Mouse (Mus musculus): ENCODE data around the gene Gm49711. TPM values are rescaled to one million over a fixed set of nuclear protein-coding genes. Genes with fewer than 3 reads are reported as not detected.
A peak's percentile ranks its signal among the peaks of the same experiment; 100 is the strongest.

The Gm49711 gene
- total RNA-seq, 1 experiment, result not detected

GRCm38 (mm10) chr16:92058644-92059620 lies 816 bp downstream of the Gm49711 start:
- H3K9me3 ChIP-seq (ENCODE audit: control insufficient read depth, insufficient read depth, low read depth, low read length), result no peaks in the 10 kb centered on the region
- H3K4me3 ChIP-seq (ENCODE audit: insufficient read depth in 1 of 2, low read depth in 1 of 2, low read length in 2 of 2, poor library complexity in 1 of 2, severe bottlenecking in 1 of 2), result peak overlapping the region; percentile 87 to 100
- peak overlapping the region; percentile 97 for H3K9ac ChIP-seq (ENCODE audit: insufficient read depth, low read depth, low read length, poor library complexity, severe bottlenecking)
- DNase-seq (ENCODE audit: low read depth, low spot score), result no peak
- 0 out of 2 replicates have a peak, but pooled peaks cover 5% of the 10 kb centered on the region for H3K36me3 ChIP-seq (ENCODE audit: control insufficient read depth, insufficient read depth, low read length, poor library complexity, severe bottlenecking)
- H3K4me1 ChIP-seq (ENCODE audit: control insufficient read depth in 2 of 2, insufficient read depth in 2 of 2, low read length in 2 of 2, poor library complexity in 1 of 2), result peaks cover 0 to 8% of the 10 kb centered on the region in 2 experiments; a peak in 2 of 4 replicates
- no peak overlapping the region for H3K27ac ChIP-seq (ENCODE audit: insufficient read depth, low read depth, low read length, poor library complexity, severe bottlenecking)
- TF ChIP-seq CHD2 (IDR thresholded peaks at IDR 0.05; ENCODE audit: low read depth, low read length) (no peak), ZNF384 (IDR thresholded peaks at IDR 0.05; ENCODE audit: low read depth, low read length) (no peak), HCFC1 (IDR thresholded peaks at IDR 0.05; ENCODE audit: borderline replicate concordance, insufficient read depth, low read length) (no peak), ZC3H11A (IDR thresholded peaks at IDR 0.05; ENCODE audit: borderline replicate concordance, low read depth, low read length) (no peak), MAFK (IDR thresholded peaks at IDR 0.05; ENCODE audit: insufficient read depth, low read depth, low read length) (no peak)
- in situ Hi-C loops (cut with MboI; ENCODE audit: low sequenced_read_pairs in 2 of 2, unreplicated experiment in 2 of 2), result no loop called here

GRCm38 (mm10) chr16:92060213-92060612 lies 2.1 kb downstream of the Gm49711 start:
- TF ChIP-seq MAFK (IDR thresholded peaks at IDR 0.05; ENCODE audit: insufficient read depth, low read depth, low read length) (no peak), CHD2 (IDR thresholded peaks at IDR 0.05; ENCODE audit: low read depth, low read length) (no peak), HCFC1 (IDR thresholded peaks at IDR 0.05; ENCODE audit: borderline replicate concordance, insufficient read depth, low read length) (no peak), ZC3H11A (IDR thresholded peaks at IDR 0.05; ENCODE audit: borderline replicate concordance, low read depth, low read length) (no peak), ZNF384 (IDR thresholded peaks at IDR 0.05; ENCODE audit: low read depth, low read length) (no peak)
- Histone ChIP-seq H3K4me3 (ENCODE audit: insufficient read depth in 1 of 2, low read depth in 1 of 2, low read length in 2 of 2, poor library complexity in 1 of 2, severe bottlenecking in 1 of 2) (no peak overlapping the region), H3K27ac (ENCODE audit: insufficient read depth, low read depth, low read length, poor library complexity, severe bottlenecking) (no peak overlapping the region), H3K9me3 (ENCODE audit: control insufficient read depth, insufficient read depth, low read depth, low read length) (no peaks in the 10 kb centered on the region), H3K9ac (ENCODE audit: insufficient read depth, low read depth, low read length, poor library complexity, severe bottlenecking) (no peak overlapping the region), H3K4me1 (ENCODE audit: control insufficient read depth in 2 of 2, insufficient read depth in 2 of 2, low read length in 2 of 2, poor library complexity in 1 of 2) (peaks cover 0 to 8% of the 10 kb centered on the region in 2 experiments; a peak in 2 of 4 replicates), H3K36me3 (ENCODE audit: control insufficient read depth, insufficient read depth, low read length, poor library complexity, severe bottlenecking) (0 out of 2 replicates have a peak, but pooled peaks cover 5% of the 10 kb centered on the region)
- in situ Hi-C loops (cut with MboI; ENCODE audit: low sequenced_read_pairs in 2 of 2, unreplicated experiment in 2 of 2), result no loop called here
- no peak for DNase-seq (ENCODE audit: low read depth, low spot score)

- DNase-seq (ENCODE audit: low read depth, low spot score), result no peak
- Histone ChIP-seq H3K4me3 (ENCODE audit: insufficient read depth in 1 of 2, low read depth in 1 of 2, low read length in 2 of 2, poor library complexity in 1 of 2, severe bottlenecking in 1 of 2) (no peak overlapping the region), H3K9ac (ENCODE audit: insufficient read depth, low read depth, low read length, poor library complexity, severe bottlenecking) (no peak overlapping the region), H3K4me1 (ENCODE audit: control insufficient read depth in 2 of 2, insufficient read depth in 2 of 2, low read length in 2 of 2, poor library complexity in 1 of 2) (peaks cover 0 to 8% of the 10 kb centered on the region in 2 experiments; a peak in 2 of 4 replicates), H3K27ac (ENCODE audit: insufficient read depth, low read depth, low read length, poor library complexity, severe bottlenecking) (no peak overlapping the region), H3K9me3 (ENCODE audit: control insufficient read depth, insufficient read depth, low read depth, low read length) (no peaks in the 10 kb centered on the region), H3K36me3 (ENCODE audit: control insufficient read depth, insufficient read depth, low read length, poor library complexity, severe bottlenecking) (0 out of 2 replicates have a peak, but pooled peaks cover 5% of the 10 kb centered on the region)
- in situ Hi-C loops (cut with MboI; ENCODE audit: low sequenced_read_pairs in 2 of 2, unreplicated experiment in 2 of 2), result no loop called here
- no peak for TF ChIP-seq HCFC1 (IDR thresholded peaks at IDR 0.05; ENCODE audit: borderline replicate concordance, insufficient read depth, low read length)
- TF ChIP-seq ZNF384 (IDR thresholded peaks at IDR 0.05; ENCODE audit: low read depth, low read length), result no peak
- TF ChIP-seq MAFK (IDR thresholded peaks at IDR 0.05; ENCODE audit: insufficient read depth, low read depth, low read length), result no peak
- no peak for TF ChIP-seq CHD2 (IDR thresholded peaks at IDR 0.05; ENCODE audit: low read depth, low read length)
- no peak for TF ChIP-seq ZC3H11A (IDR thresholded peaks at IDR 0.05; ENCODE audit: borderline replicate concordance, low read depth, low read length)
Observed at GRCm38 (mm10) chr16:92061586-92061985, 3.5 kb downstream of the Gm49711 start.

GRCm38 (mm10) chr16:92062832-92063231 lies 4.7 kb downstream of the Gm49711 start:
- no peak overlapping the region for H3K4me3 ChIP-seq (ENCODE audit: insufficient read depth in 1 of 2, low read depth in 1 of 2, low read length in 2 of 2, poor library complexity in 1 of 2, severe bottlenecking in 1 of 2)
- DNase-seq (ENCODE audit: low read depth, low spot score), result no peak
- no peak for TF ChIP-seq HCFC1 (IDR thresholded peaks at IDR 0.05; ENCODE audit: borderline replicate concordance, insufficient read depth, low read length)
- TF ChIP-seq CHD2 (IDR thresholded peaks at IDR 0.05; ENCODE audit: low read depth, low read length), result no peak
- no peak for TF ChIP-seq ZC3H11A (IDR thresholded peaks at IDR 0.05; ENCODE audit: borderline replicate concordance, low read depth, low read length)
- TF ChIP-seq ZNF384 (IDR thresholded peaks at IDR 0.05; ENCODE audit: low read depth, low read length), result no peak
- no peak for TF ChIP-seq MAFK (IDR thresholded peaks at IDR 0.05; ENCODE audit: insufficient read depth, low read depth, low read length)
- H3K4me1 ChIP-seq (ENCODE audit: control insufficient read depth in 2 of 2, insufficient read depth in 2 of 2, low read length in 2 of 2, poor library complexity in 1 of 2), result peaks cover 0 to 6% of the 10 kb centered on the region in 2 experiments; a peak in 1 of 4 replicates
- in situ Hi-C loops (cut with MboI; ENCODE audit: low sequenced_read_pairs in 2 of 2, unreplicated experiment in 2 of 2), result no loop called here
- no peak overlapping the region for H3K9ac ChIP-seq (ENCODE audit: insufficient read depth, low read depth, low read length, poor library complexity, severe bottlenecking)
- no peak overlapping the region for H3K27ac ChIP-seq (ENCODE audit: insufficient read depth, low read depth, low read length, poor library complexity, severe bottlenecking)
- no peaks in the 10 kb centered on the region for H3K9me3 ChIP-seq (ENCODE audit: control insufficient read depth, insufficient read depth, low read depth, low read length)
- 0 out of 2 replicates have a peak, but pooled peaks cover 5% of the 10 kb centered on the region for H3K36me3 ChIP-seq (ENCODE audit: control insufficient read depth, insufficient read depth, low read length, poor library complexity, severe bottlenecking)
